Mouse (Mus musculus) kidney, adult 18-20 months (tissue): ENCODE measurements around the gene Vamp2.

Experiments
- DNase-seq: peaks from one replicate; pipeline ENCODE4 v3.0.0; 2021

Gene Vamp2

GRCm38 (mm10) chr11:69118765-69119164 is 30.5 kb downstream of the Vamp2 start:
- peak; percentile 90 for DNase-seq

GRCm38 (mm10) chr11:69119446-69120155 is 31.3 kb downstream of the Vamp2 start:
- no peak for DNase-seq

DNA sequence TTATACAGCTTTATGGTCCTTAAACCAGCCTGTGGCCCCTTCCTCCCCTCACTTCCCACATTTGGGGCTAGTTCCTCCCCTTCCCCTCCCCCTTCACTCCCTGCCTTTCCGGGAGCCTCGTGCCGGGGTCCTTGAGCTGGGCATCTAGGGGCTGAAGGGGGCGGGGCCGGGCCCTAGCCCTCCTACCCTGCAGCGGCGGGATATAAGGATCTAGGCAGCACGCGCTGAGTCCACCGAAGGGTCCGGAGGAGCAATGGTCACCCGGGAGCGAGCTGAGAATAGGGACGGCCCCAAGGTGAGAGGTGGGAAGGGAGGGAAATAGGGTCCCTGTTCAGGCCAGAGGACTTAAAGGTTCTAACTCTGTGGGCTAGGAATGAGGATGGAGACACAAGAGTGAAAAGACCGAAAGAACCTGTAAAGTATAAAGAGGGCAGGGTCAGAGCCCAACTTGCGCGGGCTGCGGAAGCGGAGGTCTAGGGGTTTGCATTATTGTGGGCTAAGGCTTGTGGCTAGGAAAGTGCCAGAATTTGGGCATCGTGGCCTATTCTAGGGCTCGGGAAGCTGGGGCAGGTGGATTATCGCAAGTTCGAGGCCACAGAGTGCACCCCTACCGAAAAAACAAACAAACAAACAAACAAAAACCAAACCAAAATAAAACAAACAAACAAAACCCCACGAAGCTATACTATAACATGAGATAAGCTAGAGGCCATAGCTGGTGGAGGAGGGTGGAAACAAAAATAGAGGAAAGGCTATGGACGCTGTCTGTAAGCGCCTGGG is 32.1 kb downstream of the Vamp2 start, which contains the start of gene Hes7:
Gene Hes7 (plus strand): TSS at position 184 of the 780 bp plus-strand sequence.
- DNase-seq = no peak

DNA sequence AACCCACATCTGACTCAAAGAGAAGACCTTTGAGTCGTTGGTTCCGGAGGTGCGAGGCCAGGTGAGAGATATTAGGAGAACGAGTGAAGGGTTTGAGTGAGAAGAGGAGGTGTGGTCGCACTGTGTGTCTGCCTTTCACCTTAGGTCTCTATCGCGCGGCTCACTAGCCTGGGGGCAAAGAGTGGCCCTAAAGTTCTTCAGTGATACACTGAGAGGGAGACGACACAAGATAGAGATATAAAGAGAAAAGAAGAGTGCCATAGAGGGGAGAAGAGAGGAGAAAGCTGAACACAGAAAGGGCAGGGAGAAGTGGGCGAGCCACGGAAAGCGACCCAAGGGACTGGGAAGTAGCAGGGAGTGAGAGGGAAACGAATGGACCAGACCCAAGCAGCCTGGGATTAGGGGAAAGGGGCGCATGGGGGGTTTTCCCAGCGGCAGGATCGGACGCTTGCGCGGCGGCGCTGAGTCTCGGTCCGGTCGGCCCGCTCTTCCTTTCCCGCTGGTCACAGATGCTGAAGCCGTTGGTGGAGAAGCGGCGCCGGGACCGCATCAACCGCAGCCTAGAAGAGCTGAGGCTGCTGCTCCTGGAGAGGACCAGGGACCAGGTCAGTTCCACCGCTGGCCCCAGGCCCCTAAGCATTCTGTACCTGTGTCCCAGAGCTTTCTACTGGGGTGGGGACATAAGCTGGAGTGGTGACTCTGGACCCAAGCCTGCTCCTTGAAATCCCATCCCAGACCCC is 32.9 kb downstream of the Vamp2 start:
- DNase-seq = peak; percentile 45

- DNase-seq = peak; percentile 55
Observed at GRCm38 (mm10) chr11:69121741-69122335, 33.5 kb downstream of the Vamp2 start.

DNA sequence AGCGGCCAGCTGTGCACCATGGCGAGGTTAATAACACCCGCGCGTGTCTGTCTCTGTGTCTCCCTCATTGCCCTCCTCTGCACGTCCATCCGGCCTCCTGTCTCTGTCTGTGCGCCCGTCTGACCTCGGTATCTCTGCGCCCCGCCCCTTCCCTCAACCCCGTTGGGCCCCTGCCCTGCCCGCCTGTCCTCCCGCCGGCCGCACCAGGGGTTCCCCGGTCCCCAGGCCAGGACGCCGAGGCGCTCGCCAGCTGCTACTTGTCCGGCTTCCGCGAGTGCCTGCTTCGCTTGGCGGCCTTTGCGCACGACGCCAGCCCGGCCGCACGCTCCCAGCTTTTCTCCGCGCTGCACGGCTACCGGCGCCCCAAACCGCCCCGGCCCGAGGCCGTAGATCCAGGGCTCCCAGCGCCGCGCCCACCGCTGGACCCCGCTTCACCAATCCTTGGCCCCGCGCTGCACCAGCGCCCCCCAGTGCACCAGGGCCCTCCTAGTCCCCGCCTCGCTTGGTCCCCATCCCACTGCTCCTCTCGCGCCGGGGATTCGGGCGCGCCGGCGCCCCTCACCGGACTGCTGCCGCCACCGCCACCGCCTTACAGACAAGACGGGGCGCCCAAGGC is 34.2 kb downstream of the Vamp2 start, which contains the start of gene 9130213A22Rik:
Gene 9130213A22Rik (minus strand): TSS at position 254 of the 616 bp plus-strand sequence.
- peak; percentile 90 for DNase-seq

DNA sequence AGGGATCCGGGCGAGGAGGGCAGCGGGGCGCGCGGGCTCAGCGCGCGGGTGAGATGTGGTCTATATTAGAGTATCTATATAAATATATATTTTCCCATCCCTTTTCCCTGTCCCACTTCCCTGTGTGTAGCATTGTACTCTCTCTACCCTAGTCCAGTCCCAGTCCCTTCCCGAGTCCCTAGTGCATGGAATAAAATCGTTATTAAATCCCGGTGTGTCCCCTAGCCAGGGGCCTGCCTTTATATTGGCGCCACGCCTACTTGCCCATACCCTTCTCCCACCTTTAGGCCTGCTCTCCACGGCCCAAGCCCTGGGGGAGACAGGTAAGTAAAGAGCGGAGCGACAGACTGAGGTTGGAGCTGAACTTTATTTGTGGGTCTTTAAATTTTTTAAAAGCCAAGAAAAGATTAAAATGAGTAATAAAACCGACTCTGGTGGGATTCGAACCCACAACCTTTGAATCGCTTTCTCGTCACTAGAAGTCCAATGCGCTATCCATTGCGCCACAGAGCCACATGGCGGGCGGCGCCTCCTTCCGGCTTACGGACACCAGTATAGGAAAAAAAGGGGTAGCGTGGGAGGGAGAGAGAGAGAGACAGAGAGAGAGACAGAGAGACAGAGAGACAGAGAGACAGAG is 34.9 kb downstream of the Vamp2 start:
- peak; percentile 90 for DNase-seq

DNA sequence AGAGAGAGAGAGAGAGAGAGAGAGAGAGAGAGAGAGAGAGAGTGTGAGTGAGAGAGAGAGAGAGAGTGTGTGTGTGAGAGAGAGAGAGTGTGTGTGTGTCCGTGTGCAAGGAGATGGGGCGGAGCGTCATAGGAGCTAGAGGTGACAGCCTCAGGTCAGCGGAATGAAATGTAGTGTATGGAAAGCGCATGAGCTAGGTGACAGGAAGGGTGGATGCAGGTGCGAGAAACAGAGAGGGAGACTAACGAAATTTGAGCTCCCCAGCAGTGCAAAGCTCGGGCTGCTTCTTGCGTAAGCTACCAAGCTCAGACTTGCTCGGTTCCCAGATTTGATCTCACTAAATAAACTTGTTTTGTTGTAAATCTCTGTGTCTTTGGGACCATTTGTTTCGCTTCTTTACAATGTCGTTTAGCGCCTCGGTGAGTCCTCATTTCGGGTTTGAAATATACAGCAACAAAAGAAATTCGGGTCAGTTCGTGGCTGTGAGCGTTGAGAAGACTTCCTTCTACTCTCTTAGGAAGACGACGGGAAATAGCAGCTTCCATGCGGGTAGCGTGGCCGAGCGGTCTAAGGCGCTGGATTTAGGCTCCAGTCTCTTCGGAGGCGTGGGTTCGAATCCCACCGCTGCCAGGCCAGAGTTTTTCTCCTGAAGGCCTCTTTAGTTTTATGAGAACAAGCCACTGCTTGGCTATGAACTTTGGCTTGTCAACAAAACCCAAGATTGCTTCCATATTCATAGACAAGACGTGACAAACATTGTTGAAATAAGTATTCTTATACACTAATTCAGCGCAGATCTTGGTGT is 35.6 kb downstream of the Vamp2 start:
- DNase-seq = peak; percentile 93

DNA sequence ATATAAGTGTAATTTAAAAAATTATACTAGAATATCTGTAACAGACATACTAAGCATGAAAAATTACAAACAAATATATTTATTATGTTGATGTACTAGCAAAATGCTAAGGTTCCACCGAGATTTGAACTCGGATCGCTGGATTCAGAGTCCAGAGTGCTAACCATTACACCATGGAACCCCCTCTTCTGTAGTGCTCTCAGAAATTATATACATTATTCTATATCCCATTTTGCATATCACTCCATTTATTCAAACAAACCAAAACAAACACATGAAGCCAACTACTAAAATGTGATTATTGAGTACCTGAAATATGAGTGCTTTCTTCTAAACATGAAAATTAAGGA is 36.2 kb downstream of the Vamp2 start:
- peak; percentile 66 for DNase-seq

GRCm38 (mm10) chr11:69125041-69125851 is 37.0 kb downstream of the Vamp2 start:
- DNase-seq = peak; percentile 88

DNA sequence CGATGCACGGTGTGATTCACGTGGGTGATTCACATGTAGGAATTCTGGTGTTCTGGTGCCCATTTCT is 37.4 kb downstream of the Vamp2 start, which contains the start of gene Aloxe3:
Gene Aloxe3 (plus strand): TSS at position 45 of the 67 bp plus-strand sequence.
- DNase-seq = no peak

- no peak for DNase-seq
Observed at GRCm38 (mm10) chr11:69125919-69126705, 37.8 kb downstream of the Vamp2 start.

DNA sequence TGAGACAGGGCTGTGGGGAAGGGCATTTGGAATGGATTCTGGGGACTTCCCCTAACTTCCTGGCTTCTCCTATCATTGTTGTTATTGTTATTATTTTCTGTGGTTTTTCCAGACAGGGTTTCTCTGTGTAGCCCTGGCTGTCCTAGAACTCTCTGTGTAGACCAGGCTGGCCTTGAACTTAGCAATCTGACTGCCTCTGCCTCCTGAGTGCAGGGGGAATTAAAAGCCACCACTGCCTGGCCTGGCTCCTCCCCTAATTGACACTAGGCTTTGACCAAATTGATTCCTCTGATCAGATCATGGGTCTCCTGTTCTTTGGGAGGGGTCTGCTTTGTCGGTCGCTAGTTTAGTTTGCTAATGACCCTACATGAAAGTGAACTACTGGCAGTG is 38.4 kb downstream of the Vamp2 start:
- no peak for DNase-seq

- DNase-seq = no peak
Observed at GRCm38 (mm10) chr11:69128426-69129122, 40.3 kb downstream of the Vamp2 start.

GRCm38 (mm10) chr11:69133566-69133922 is 45.3 kb downstream of the Vamp2 start:
- DNase-seq = no peak

GRCm38 (mm10) chr11:69133923-69134621 is 45.8 kb downstream of the Vamp2 start:
- peak; percentile 45 for DNase-seq

- DNase-seq = no peak
Observed at GRCm38 (mm10) chr11:69134622-69134968, 46.3 kb downstream of the Vamp2 start.

DNA sequence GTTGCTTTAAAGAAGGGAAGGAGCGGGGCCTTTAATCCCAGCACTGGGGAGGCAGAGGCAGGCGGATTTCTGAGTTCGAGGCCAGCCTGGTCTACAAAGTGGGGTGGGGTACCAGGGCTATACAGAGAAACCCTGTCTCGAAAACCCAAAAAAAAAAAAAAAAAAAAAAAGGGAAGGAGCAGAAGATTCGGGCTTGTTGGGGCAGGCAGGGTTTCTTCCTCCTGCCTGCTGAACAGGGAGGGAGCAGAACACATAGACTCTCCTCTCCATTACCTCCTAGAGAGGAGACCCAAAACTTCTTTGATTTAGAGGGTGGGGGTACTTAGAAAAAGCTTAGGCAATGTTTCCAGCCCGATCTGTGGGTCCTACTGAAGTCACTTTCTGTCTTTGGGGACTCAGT is 47.1 kb downstream of the Vamp2 start:
- DNase-seq = no peak
